Mouse (Mus musculus) midbrain, embryonic 12.5 days (tissue): ENCODE measurements around the gene Plp1. TPM values are rescaled to one million over a fixed set of nuclear protein-coding genes. Genes with fewer than 3 reads are reported as not detected.

Source experiments
- ATAC-seq: fragments of 200-750 bp; cut with Nextera tagmentation; 2 replicates; pipeline ENCODE4 v1.8.0; 2017; ENCODE audit warnings: low read depth, moderate TSS enrichment, moderate library complexity; ENCODE audit not compliant: low FRiP score
- H3K27ac ChIP-seq: fragments of 300-500 bp; sonication (generic); replicated peaks from 2 replicates; pipeline ENCODE4 v1.5.1; 2016; ENCODE audit warnings: mild to moderate bottlenecking
- H3K27me3 ChIP-seq: fragments of 300-500 bp; sonication (generic); 2 replicates; pipeline ENCODE4 v1.6.1; 2016; ENCODE audit warnings: mild to moderate bottlenecking
- H3K36me3 ChIP-seq: fragments of 300-500 bp; sonication (generic); 2 replicates; pipeline ENCODE4 v1.6.1; 2016
- H3K4me1 ChIP-seq: fragments of 300-500 bp; sonication (generic); 2 replicates; pipeline ENCODE4 v1.6.1; 2016
- H3K4me2 ChIP-seq: fragments of 300-500 bp; sonication (generic); replicated peaks from 2 replicates; pipeline ENCODE4 v1.6.1; 2016; ENCODE audit warnings: mild to moderate bottlenecking, moderate library complexity
- H3K4me3 ChIP-seq: fragments of 300-500 bp; sonication (generic); 2 replicates; pipeline ENCODE4 v1.5.1; 2016; ENCODE audit warnings: mild to moderate bottlenecking
- H3K9ac ChIP-seq: fragments of 300-500 bp; sonication (generic); replicated peaks from 2 replicates; pipeline ENCODE4 v1.6.1; 2016; ENCODE audit warnings: mild to moderate bottlenecking, moderate library complexity
- H3K9me3 ChIP-seq: fragments of 300-500 bp; sonication (generic); 2 replicates; pipeline ENCODE4 v1.6.1; 2016; ENCODE audit warnings: mild to moderate bottlenecking
- WGBS: fragments of 180-500 bp; shearing (Covaris S2); methylation state at CpG from one replicate; pipeline ENCODE4 v1.1.7; 2016; 5-methylcytosine and 5-hydroxymethylcytosine counted together
- polyA plus RNA-seq: library from polyadenylated mRNA; unstranded; fragments of >200 nt; fragmentation: Nextera tagmentation; extraction: Ambion mirVana; gene quantifications from 2 replicates; pipeline ENCODE4 v1.2.1, GENCODE M21; 2016

Plp1 gene
- polyA plus RNA-seq, result 8.1 and 9.3 TPM in 2 replicates

- Histone ChIP-seq H3K9ac (no peak within 1 kb of the TSS), H3K9me3 (no peaks in the 10 kb centered on the region), H3K4me2 (no peak within 1 kb of the TSS), H3K4me1 (no peaks in the 10 kb centered on the region), H3K27ac (no peak within 1 kb of the TSS), H3K4me3 (no peak within 1 kb of the TSS), H3K36me3 (0 out of 2 replicates have a peak, but pooled peaks cover 3% of the 10 kb centered on the region), H3K27me3 (no peaks in the 10 kb centered on the region; the same call in 1 of the 2 replicates)
- ATAC-seq, result no peak
- 22% methylated on average over 1 of the region's 1 CpGs for WGBS
Measured at GRCm38 (mm10) chrX:136822371-136822770, at the start of gene Plp1. Plp1 (plus strand) TSS chrX:136822671.

GRCm38 (mm10) chrX:136773035-136773434 lies 49.4 kb upstream of the Plp1 start:
- Histone ChIP-seq H3K27ac (no peak overlapping the region), H3K4me3 (no peak overlapping the region), H3K9me3 (no peaks in the 10 kb centered on the region), H3K27me3 (no peaks in the 10 kb centered on the region; the same call in 1 of the 2 replicates), H3K4me1 (no peaks in the 10 kb centered on the region), H3K9ac (no peak overlapping the region), H3K36me3 (no peaks in the 10 kb centered on the region), H3K4me2 (no peak overlapping the region)
- no peak for ATAC-seq
- WGBS, result 71% methylated on average over 1 of the region's 1 CpGs

GRCm38 (mm10) chrX:136778046-136778445 lies 44.4 kb upstream of the Plp1 start:
- no peaks in the 10 kb centered on the region for H3K36me3 ChIP-seq
- ATAC-seq, result no peak
- 87% methylated on average over 3 of the region's 3 CpGs for WGBS
- H3K4me1 ChIP-seq, result 0 out of 2 replicates have a peak, but pooled peaks cover 3% of the 10 kb centered on the region
- H3K4me2 ChIP-seq, result no peak overlapping the region
- H3K9me3 ChIP-seq, result no peaks in the 10 kb centered on the region
- peaks cover 17% of the 10 kb centered on the region; the same call in 1 of the 2 replicates for H3K27me3 ChIP-seq
- no peak overlapping the region for H3K4me3 ChIP-seq
- no peak overlapping the region for H3K9ac ChIP-seq
- H3K27ac ChIP-seq, result no peak overlapping the region

GRCm38 (mm10) chrX:136779262-136779661 lies 43.2 kb upstream of the Plp1 start:
- H3K36me3 ChIP-seq, result no peaks in the 10 kb centered on the region
- no peak for ATAC-seq
- H3K9ac ChIP-seq, result no peak overlapping the region
- H3K4me3 ChIP-seq, result no peak overlapping the region
- H3K4me2 ChIP-seq, result no peak overlapping the region
- H3K9me3 ChIP-seq, result no peaks in the 10 kb centered on the region
- peaks cover 17% of the 10 kb centered on the region; the same call in 1 of the 2 replicates for H3K27me3 ChIP-seq
- 0 out of 2 replicates have a peak, but pooled peaks cover 3% of the 10 kb centered on the region for H3K4me1 ChIP-seq
- WGBS, result 55% methylated on average over 2 of the region's 2 CpGs
- no peak overlapping the region for H3K27ac ChIP-seq

- Histone ChIP-seq H3K27ac (no peak within 1 kb of the TSS), H3K4me2 (no peak within 1 kb of the TSS), H3K4me3 (no peak within 1 kb of the TSS), H3K4me1 (0 out of 2 replicates have a peak, but pooled peaks cover 3% of the 10 kb centered on the region), H3K36me3 (no peaks in the 10 kb centered on the region), H3K9ac (no peak within 1 kb of the TSS), H3K9me3 (no peaks in the 10 kb centered on the region), H3K27me3 (peaks cover 17% of the 10 kb centered on the region; the same call in 1 of the 2 replicates)
- no peak for ATAC-seq
- WGBS, result 74% methylated on average over 3 of the region's 3 CpGs
Measured at GRCm38 (mm10) chrX:136780041-136780440, 42.4 kb upstream of the Plp1 start, which contains the start of gene Glra4. Glra4 (minus strand) TSS chrX:136780141.

- H3K36me3 ChIP-seq, result no peaks in the 10 kb centered on the region
- no peak for ATAC-seq
- H3K27me3 ChIP-seq, result peaks cover 4% of the 10 kb centered on the region; the same call in 1 of the 2 replicates
- no peak overlapping the region for H3K9ac ChIP-seq
- WGBS, result 93% methylated on average over 4 of the region's 4 CpGs
- H3K9me3 ChIP-seq, result no peaks in the 10 kb centered on the region
- no peak overlapping the region for H3K4me2 ChIP-seq
- H3K27ac ChIP-seq, result no peak overlapping the region
- no peak overlapping the region for H3K4me3 ChIP-seq
- no peaks in the 10 kb centered on the region for H3K4me1 ChIP-seq
Measured at GRCm38 (mm10) chrX:136789446-136789845, 33.0 kb upstream of the Plp1 start.

- Histone ChIP-seq H3K4me2 (no peak overlapping the region), H3K9ac (no peak overlapping the region), H3K9me3 (no peaks in the 10 kb centered on the region), H3K27me3 (peaks cover 15% of the 10 kb centered on the region; the same call in 1 of the 2 replicates), H3K4me3 (no peak overlapping the region), H3K27ac (peak overlapping the region; percentile 30; the same call in 1 of the 2 replicates), H3K36me3 (no peaks in the 10 kb centered on the region), H3K4me1 (peaks cover 8% of the 10 kb centered on the region)
- WGBS, result 16% methylated on average over 2 of the region's 2 CpGs
- ATAC-seq, result peak; percentile 54; the same call in 1 of the 2 replicates
Measured at GRCm38 (mm10) chrX:136797223-136797622, 25.2 kb upstream of the Plp1 start.

- H3K4me2 ChIP-seq, result no peak overlapping the region
- no peak overlapping the region for H3K27ac ChIP-seq
- 0 out of 2 replicates have a peak, but pooled peaks have one; percentile 12 for ATAC-seq
- H3K9me3 ChIP-seq, result no peaks in the 10 kb centered on the region
- 86% methylated on average over 6 of the region's 6 CpGs for WGBS
- H3K9ac ChIP-seq, result no peak overlapping the region
- H3K4me1 ChIP-seq, result no peaks in the 10 kb centered on the region
- no peaks in the 10 kb centered on the region; the same call in 1 of the 2 replicates for H3K27me3 ChIP-seq
- 0 out of 2 replicates have a peak, but pooled peaks cover 3% of the 10 kb centered on the region for H3K36me3 ChIP-seq
- no peak overlapping the region for H3K4me3 ChIP-seq
Measured at GRCm38 (mm10) chrX:136819752-136820151, 2.7 kb upstream of the Plp1 start.

GRCm38 (mm10) chrX:136820250-136820649 lies 2.2 kb upstream of the Plp1 start:
- H3K4me3 ChIP-seq, result no peak overlapping the region
- no peak overlapping the region for H3K4me2 ChIP-seq
- no peaks in the 10 kb centered on the region; the same call in 1 of the 2 replicates for H3K27me3 ChIP-seq
- H3K36me3 ChIP-seq, result 0 out of 2 replicates have a peak, but pooled peaks cover 3% of the 10 kb centered on the region
- H3K27ac ChIP-seq, result no peak overlapping the region
- peak; percentile 82 for ATAC-seq
- no peaks in the 10 kb centered on the region for H3K4me1 ChIP-seq
- WGBS, result 11% methylated on average over 1 of the region's 1 CpGs
- H3K9ac ChIP-seq, result no peak overlapping the region
- H3K9me3 ChIP-seq, result no peaks in the 10 kb centered on the region

- Histone ChIP-seq H3K27me3 (no peaks in the 10 kb centered on the region; the same call in 1 of the 2 replicates), H3K4me2 (no peak overlapping the region), H3K4me1 (no peaks in the 10 kb centered on the region), H3K4me3 (no peak overlapping the region), H3K27ac (no peak overlapping the region), H3K9me3 (no peaks in the 10 kb centered on the region), H3K36me3 (0 out of 2 replicates have a peak, but pooled peaks cover 3% of the 10 kb centered on the region), H3K9ac (no peak overlapping the region)
- WGBS, result 54% methylated on average over 4 of the region's 4 CpGs
- ATAC-seq, result no peak
Measured at GRCm38 (mm10) chrX:136825016-136825415, 2.5 kb downstream of the Plp1 start.

- Histone ChIP-seq H3K4me2 (no peak overlapping the region), H3K4me3 (no peak overlapping the region), H3K9ac (no peak overlapping the region), H3K27ac (no peak overlapping the region), H3K36me3 (no peaks in the 10 kb centered on the region), H3K9me3 (no peaks in the 10 kb centered on the region), H3K27me3 (peaks cover 6% of the 10 kb centered on the region), H3K4me1 (no peaks in the 10 kb centered on the region)
- no peak for ATAC-seq
Measured at GRCm38 (mm10) chrX:136828610-136829009, 6.1 kb downstream of the Plp1 start.

GRCm38 (mm10) chrX:136850300-136850699 lies 27.8 kb downstream of the Plp1 start:
- Histone ChIP-seq H3K4me2 (no peak overlapping the region), H3K27me3 (no peaks in the 10 kb centered on the region), H3K9ac (no peak overlapping the region), H3K27ac (no peak overlapping the region), H3K36me3 (no peaks in the 10 kb centered on the region), H3K4me3 (no peak overlapping the region), H3K4me1 (no peaks in the 10 kb centered on the region), H3K9me3 (no peaks in the 10 kb centered on the region)
- ATAC-seq, result no peak
- 25% methylated on average over 3 of the region's 3 CpGs for WGBS
